Mouse (Mus musculus): ENCODE data around the gene Inpp4b.

DNA sequence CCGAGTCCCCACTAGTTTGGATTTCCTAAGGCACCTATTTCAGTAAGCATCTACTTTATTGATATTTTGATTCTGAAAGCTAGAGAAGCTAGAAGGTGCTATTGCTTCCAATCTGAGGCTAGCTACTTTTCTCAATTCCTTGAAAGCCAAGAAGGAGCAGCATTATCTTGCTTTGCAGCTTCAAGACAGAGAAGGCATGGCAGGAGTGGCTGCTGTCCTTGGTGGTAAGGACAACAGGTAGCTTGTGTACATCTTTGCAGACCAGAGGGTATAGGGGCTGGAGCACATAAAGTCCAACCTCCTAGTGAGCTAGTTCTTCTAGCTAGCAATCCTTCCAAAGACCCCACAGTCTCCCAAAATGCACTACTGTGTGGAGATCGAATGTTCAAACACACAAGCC is 152.5 kb downstream of the Inpp4b start:
- no peak for TF ChIP-seq CTCF (IDR thresholded peaks at IDR 0.05; ENCODE audit: borderline replicate concordance, insufficient read depth, low read length)
- TF ChIP-seq POLR2A (IDR thresholded peaks at IDR 0.05; ENCODE audit: low read depth, low read length), result no peak

Measured in embryonic fibroblast, embryonic 13.5 days (primary cell).